Mouse (Mus musculus) lung, embryonic 15.5 days (tissue): ENCODE results near the gene Ip6k1. TPM values are rescaled to one million over a fixed set of nuclear protein-coding genes. Genes with fewer than 3 reads are reported as not detected.

Experiments
- ATAC-seq: fragments of 200-750 bp; cut with Nextera tagmentation; 2 replicates; pipeline ENCODE4 v1.8.0; 2017; ENCODE audit warnings: moderate number of reproducible peaks, borderline replicate concordance; ENCODE audit not compliant: low FRiP score, low TSS enrichment; ENCODE audit errors: extremely low read depth
- H3K27ac ChIP-seq: fragments of 300-500 bp; sonication (generic); 2 replicates; pipeline ENCODE4 v1.5.1; 2015; ENCODE audit warnings: moderate library complexity, mild to moderate bottlenecking, inconsistent platforms
- H3K27me3 ChIP-seq: fragments of 300-500 bp; sonication (generic); 2 replicates; pipeline ENCODE4 v1.6.1; 2015; ENCODE audit warnings: inconsistent platforms
- H3K36me3 ChIP-seq: fragments of 300-500 bp; sonication (generic); 2 replicates; pipeline ENCODE4 v1.6.1; 2015; ENCODE audit warnings: inconsistent platforms
- H3K4me1 ChIP-seq: fragments of 300-500 bp; sonication (generic); 2 replicates; pipeline ENCODE4 v1.6.1; 2015; ENCODE audit warnings: inconsistent platforms
- H3K4me2 ChIP-seq: fragments of 300-500 bp; sonication (generic); 2 replicates; pipeline ENCODE4 v1.6.1; 2015; ENCODE audit warnings: inconsistent platforms, mild to moderate bottlenecking, moderate library complexity
- H3K4me3 ChIP-seq: fragments of 300-500 bp; sonication (generic); 2 replicates; pipeline ENCODE4 v1.5.1; 2015; ENCODE audit warnings: mild to moderate bottlenecking, inconsistent platforms
- H3K9ac ChIP-seq: fragments of 300-500 bp; sonication (generic); 2 replicates; pipeline ENCODE4 v1.6.1; 2015; ENCODE audit warnings: inconsistent platforms
- H3K9me3 ChIP-seq: fragments of 300-500 bp; sonication (generic); 2 replicates; pipeline ENCODE4 v1.6.1; 2016; ENCODE audit warnings: inconsistent platforms
- WGBS: fragments of 180-500 bp; shearing (Covaris S2); methylation state at CpG from one replicate; pipeline ENCODE4 v1.1.7; 2015; 5-methylcytosine and 5-hydroxymethylcytosine counted together
- polyA plus RNA-seq: library from polyadenylated mRNA; unstranded; fragments of >200 nt; fragmentation: Nextera tagmentation; extraction: Ambion mirVana; gene quantifications from 2 replicates; pipeline ENCODE4 v1.2.1, GENCODE M21; 2015

Gene Ip6k1
- polyA plus RNA-seq, 1 experiment from 2014 or later = 53.7 TPM

DNA sequence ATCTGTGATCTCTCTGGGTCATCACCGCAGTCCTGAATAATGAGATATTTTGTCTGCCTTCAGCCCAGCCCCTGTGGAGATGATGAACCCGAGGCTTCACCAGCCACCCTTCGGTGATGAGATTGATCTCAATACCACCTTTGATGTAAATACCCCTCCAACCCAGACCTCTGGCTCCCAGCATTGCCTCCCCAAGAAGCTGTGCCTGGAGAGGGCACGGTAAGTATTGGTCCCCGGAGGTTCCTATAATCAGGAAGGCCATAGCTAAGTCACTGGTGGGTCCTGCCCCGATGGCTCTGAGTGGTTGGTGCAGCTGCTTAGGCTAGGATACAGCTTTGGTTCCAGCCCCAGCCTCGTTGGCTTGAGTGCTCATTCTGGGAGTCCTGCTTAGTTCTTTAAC is 33.8 kb upstream of the Ip6k1 start:
- no peak overlapping the region for H3K4me2 ChIP-seq

DNA sequence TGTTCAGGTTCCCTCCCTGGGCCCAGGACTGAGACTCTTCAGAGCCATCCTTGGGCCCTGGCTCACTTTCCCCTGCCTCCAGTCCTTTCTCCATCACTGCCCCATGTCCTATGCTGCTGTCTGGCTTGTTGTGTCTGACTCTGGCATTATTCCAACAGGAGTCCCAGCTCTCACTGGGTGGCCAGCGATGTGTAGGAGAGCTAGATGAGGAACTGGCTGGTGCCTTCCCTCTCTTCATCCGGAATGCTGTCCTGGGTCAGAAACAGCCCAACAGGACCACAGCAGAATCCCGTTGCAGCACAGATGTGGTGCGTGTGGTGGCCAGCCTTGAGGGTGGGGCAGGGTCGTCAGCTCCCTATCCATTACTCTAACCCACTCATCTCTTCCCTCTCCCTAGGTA is 32.0 kb upstream of the Ip6k1 start:
- no peak overlapping the region for H3K9ac ChIP-seq
- 65% methylated on average over 5 of the region's 5 CpGs for WGBS
- no peaks in the 10 kb centered on the region for H3K9me3 ChIP-seq
- peaks cover 12% of the 10 kb centered on the region for H3K36me3 ChIP-seq
- no peak overlapping the region for H3K4me2 ChIP-seq
- H3K27me3 ChIP-seq = no peaks in the 10 kb centered on the region
- no peak for ATAC-seq
- no peak overlapping the region for H3K4me3 ChIP-seq
- H3K27ac ChIP-seq = no peak overlapping the region
- peaks cover 12% of the 10 kb centered on the region; the same call in 1 of the 2 replicates for H3K4me1 ChIP-seq

More for the DNA sequence above, 33.8 kb upstream of the Ip6k1 start:
- Histone ChIP-seq H3K9me3 (no peaks in the 10 kb centered on the region), H3K4me1 (peaks cover 11% of the 10 kb centered on the region; the same call in 1 of the 2 replicates), H3K36me3 (peaks cover 17% of the 10 kb centered on the region), H3K9ac (no peak overlapping the region), H3K27ac (no peak overlapping the region), H3K4me3 (no peak overlapping the region), H3K27me3 (no peaks in the 10 kb centered on the region)
- 86% methylated on average over 7 of the region's 7 CpGs for WGBS
- no peak for ATAC-seq

- Histone ChIP-seq H3K4me3 (no peak overlapping the region), H3K27me3 (no peaks in the 10 kb centered on the region), H3K9ac (no peak overlapping the region), H3K9me3 (no peaks in the 10 kb centered on the region), H3K4me2 (no peak overlapping the region), H3K36me3 (peaks cover 12% of the 10 kb centered on the region), H3K27ac (no peak overlapping the region), H3K4me1 (peaks cover 12% of the 10 kb centered on the region; the same call in 1 of the 2 replicates)
- ATAC-seq = peak; percentile 23; the same call in 1 of the 2 replicates
- 64% methylated on average over 8 of the region's 8 CpGs for WGBS
Observed at GRCm38 (mm10) chr9:107971690-107972541, 30.4 kb upstream of the Ip6k1 start.

DNA sequence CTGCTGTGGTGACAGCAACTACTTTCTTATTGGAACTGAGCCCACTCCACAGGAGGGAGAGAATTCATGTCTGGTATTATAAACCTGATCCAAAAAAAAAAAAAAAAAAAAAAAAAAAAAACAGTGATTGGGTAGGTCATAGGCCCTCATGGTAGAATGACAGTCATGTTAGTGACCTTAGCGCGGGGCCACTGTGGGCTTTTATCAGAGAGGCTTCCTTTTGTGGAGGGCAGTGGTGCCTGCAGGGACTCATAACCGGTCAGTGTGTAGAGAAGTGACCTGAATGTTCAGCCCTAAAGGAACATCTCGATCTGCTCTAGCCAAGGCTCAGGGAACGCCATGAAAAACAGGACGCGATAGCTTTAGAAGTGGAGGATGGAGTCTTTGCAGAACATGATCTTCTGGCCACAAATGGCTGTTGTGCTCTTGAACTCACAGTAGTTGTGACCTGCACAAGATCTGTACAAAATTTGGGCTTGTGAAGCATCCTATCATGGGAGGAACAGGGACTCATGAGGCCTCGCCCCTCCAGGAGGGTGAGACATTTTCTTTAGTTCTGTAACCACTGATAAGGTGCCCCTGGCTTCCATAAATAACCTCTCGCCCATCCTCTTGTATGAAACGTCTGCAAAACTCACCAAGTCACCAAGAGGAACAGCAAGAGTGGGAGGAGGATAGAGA is 27.7 kb upstream of the Ip6k1 start:
- H3K4me1 ChIP-seq = peaks cover 12% of the 10 kb centered on the region; the same call in 1 of the 2 replicates
- ATAC-seq = no peak
- H3K9me3 ChIP-seq = no peaks in the 10 kb centered on the region
- H3K4me3 ChIP-seq = no peak overlapping the region
- WGBS = 69% methylated on average over 10 of the region's 10 CpGs
- H3K27me3 ChIP-seq = no peaks in the 10 kb centered on the region
- no peak overlapping the region for H3K4me2 ChIP-seq
- no peak overlapping the region for H3K9ac ChIP-seq
- peaks cover 5% of the 10 kb centered on the region for H3K36me3 ChIP-seq
- peak overlapping the region; percentile 31; the same call in 1 of the 2 replicates for H3K27ac ChIP-seq

DNA sequence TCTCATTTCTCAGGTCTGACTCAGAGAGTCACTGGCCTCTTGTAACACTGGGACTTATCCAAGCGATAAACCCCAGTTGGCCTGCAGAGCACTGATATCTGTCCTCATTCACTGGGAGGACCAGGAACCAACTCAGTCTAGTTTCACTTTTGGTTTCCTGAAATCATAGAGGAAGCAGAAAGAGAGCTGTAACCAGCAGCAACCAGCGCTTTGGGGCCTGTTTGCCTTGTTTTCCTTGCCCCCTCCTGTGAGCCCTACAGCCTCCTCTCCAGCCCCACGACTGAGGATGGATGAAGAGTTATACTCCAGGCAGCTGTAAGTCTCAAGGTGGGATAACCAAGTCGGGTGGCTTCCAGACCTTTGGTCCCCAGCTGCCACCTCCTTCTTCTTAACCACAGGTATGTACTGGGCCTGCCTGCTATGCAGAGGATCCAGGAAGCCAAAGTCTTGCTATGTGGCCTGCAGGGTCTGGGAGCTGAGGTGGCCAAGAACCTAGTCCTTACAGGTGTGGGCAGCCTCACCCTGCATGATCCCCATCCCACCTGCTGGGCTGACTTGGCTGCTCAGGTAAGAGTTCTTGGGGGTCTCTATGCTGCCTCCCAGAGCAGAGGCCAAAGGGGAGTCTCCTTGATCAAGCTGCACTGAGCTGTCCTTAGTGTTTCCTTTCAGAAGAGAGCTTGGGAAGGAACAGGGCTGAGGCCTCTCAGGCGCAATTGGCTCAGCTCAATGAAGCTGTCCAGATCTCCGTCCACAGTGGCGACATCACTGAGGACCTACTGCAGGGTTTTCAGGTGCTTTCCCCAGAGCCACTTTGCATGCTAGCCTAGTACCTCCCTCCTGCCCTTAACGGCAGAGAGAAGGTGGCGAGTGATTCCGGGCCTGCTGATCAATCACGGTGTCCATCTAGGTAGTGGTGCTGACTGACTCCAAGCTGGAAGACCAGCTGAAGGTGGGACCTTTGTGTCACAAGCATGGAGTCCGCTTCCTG is 26.6 kb upstream of the Ip6k1 start, which contains the start of gene Uba7:
Gene Uba7 (plus strand): TSS at position 107 of the 988 bp plus-strand sequence.
- Histone ChIP-seq H3K27ac (peak within 1 kb of the TSS; percentile 31; the same call in 1 of the 2 replicates), H3K4me1 (peaks cover 17% of the 10 kb centered on the region), H3K9me3 (no peaks in the 10 kb centered on the region), H3K4me2 (peak within 1 kb of the TSS; percentile 32), H3K4me3 (0 out of 2 replicates have a peak within 1 kb of the TSS, but pooled peaks have one; percentile 1), H3K27me3 (no peaks in the 10 kb centered on the region), H3K9ac (no peak within 1 kb of the TSS), H3K36me3 (peaks cover 3% of the 10 kb centered on the region)
- ATAC-seq = no peak
- 62% methylated on average over 12 of the region's 12 CpGs for WGBS

GRCm38 (mm10) chr9:107978815-107979214 is 23.5 kb upstream of the Ip6k1 start:
- no peak overlapping the region for H3K9ac ChIP-seq
- whole genome bisulfite sequencing = 84% methylated on average over 12 of the region's 12 CpGs
- H3K4me1 ChIP-seq = peaks cover 42% of the 10 kb centered on the region
- ATAC-seq = no peak
- H3K27ac ChIP-seq = no peak overlapping the region
- no peak overlapping the region for H3K4me3 ChIP-seq
- no peaks in the 10 kb centered on the region for H3K27me3 ChIP-seq
- H3K4me2 ChIP-seq = no peak overlapping the region
- H3K9me3 ChIP-seq = no peaks in the 10 kb centered on the region
- no peaks in the 10 kb centered on the region for H3K36me3 ChIP-seq

- peak; percentile 33 for ATAC-seq
- peak overlapping the region; percentile 88 for H3K4me2 ChIP-seq
- H3K27me3 ChIP-seq = no peaks in the 10 kb centered on the region
- H3K27ac ChIP-seq = peak overlapping the region; percentile 100
- H3K9ac ChIP-seq = peak overlapping the region; percentile 40
- H3K9me3 ChIP-seq = no peaks in the 10 kb centered on the region
- H3K4me1 ChIP-seq = peaks cover 54% of the 10 kb centered on the region
- 20% methylated on average over 7 of the region's 7 CpGs for WGBS
- no peaks in the 10 kb centered on the region for H3K36me3 ChIP-seq
- peak overlapping the region; percentile 66 for H3K4me3 ChIP-seq
Observed at GRCm38 (mm10) chr9:107981684-107982605, 20.4 kb upstream of the Ip6k1 start.

- no peaks in the 10 kb centered on the region for H3K36me3 ChIP-seq
- H3K9me3 ChIP-seq = no peaks in the 10 kb centered on the region
- H3K9ac ChIP-seq = peak within 1 kb of the TSS; percentile 67
- H3K4me2 ChIP-seq = peak within 1 kb of the TSS; percentile 88
- WGBS = 11% methylated on average over 14 of the region's 14 CpGs
- H3K27me3 ChIP-seq = no peaks in the 10 kb centered on the region
- peak within 1 kb of the TSS; percentile 66 for H3K4me3 ChIP-seq
- peaks cover 54% of the 10 kb centered on the region for H3K4me1 ChIP-seq
- ATAC-seq = peak; percentile 83
- H3K27ac ChIP-seq = peak within 1 kb of the TSS; percentile 100
Observed at GRCm38 (mm10) chr9:107982681-107983346, 19.5 kb upstream of the Ip6k1 start, which contains the start of gene Gm20661. Gene Gm20661, plus strand, starts transcription at chr9:107983058.

GRCm38 (mm10) chr9:107983421-107983890 is 18.8 kb upstream of the Ip6k1 start:
- peak overlapping the region; percentile 67 for H3K9ac ChIP-seq
- H3K4me1 ChIP-seq = peaks cover 54% of the 10 kb centered on the region
- peak overlapping the region; percentile 100 for H3K27ac ChIP-seq
- peak overlapping the region; percentile 66 for H3K4me3 ChIP-seq
- H3K9me3 ChIP-seq = no peaks in the 10 kb centered on the region
- 4% methylated on average over 4 of the region's 4 CpGs for WGBS
- no peaks in the 10 kb centered on the region for H3K36me3 ChIP-seq
- ATAC-seq = peak; percentile 81
- H3K27me3 ChIP-seq = no peaks in the 10 kb centered on the region
- H3K4me2 ChIP-seq = peak overlapping the region; percentile 88
